Mouse (Mus musculus) E14TG2a.4 (cell line): Measurements from ENCODE around the gene Sh3d21.
"Not testable (repeated sequence)": the region's sequence is repeated elsewhere in the genome, so short reads cannot be mapped to it uniquely, and the experiment has no call there.

Source experiments
- H3K27me3 ChIP-seq: 2 replicates; pipeline ENCODE4 v1.6.1; 2014; ENCODE audit warnings: low read length, control low read depth; ENCODE audit not compliant: insufficient read depth
- H3K36me3 ChIP-seq: 2 replicates; pipeline ENCODE4 v1.6.1; 2014; ENCODE audit warnings: low read length, control low read depth; ENCODE audit not compliant: insufficient read depth
- H3K4me1 ChIP-seq: replicated peaks from 2 replicates; pipeline ENCODE4 v1.6.1; 2014; ENCODE audit warnings: low read depth, low read length, control low read depth
- H3K4me3 ChIP-seq: replicated peaks from 2 replicates; pipeline ENCODE4 v1.5.1; 2014; ENCODE audit warnings: mild to moderate bottlenecking, low read length
- H3K9me3 ChIP-seq: 2 replicates; pipeline ENCODE4 v1.6.1; 2014; ENCODE audit warnings: low read length, control low read depth
- CTCF ChIP-seq: conservative IDR thresholded peaks from 2 replicates; pipeline ENCODE4 v1.5.1; 2014; ENCODE audit warnings: low read length
- NANOG ChIP-seq: IDR thresholded peaks from 2 replicates; pipeline ENCODE4 v1.6.1; 2014; ENCODE audit warnings: borderline replicate concordance, low read length, mixed read lengths
- POU5F1 ChIP-seq: IDR thresholded peaks from 2 replicates; pipeline ENCODE4 v1.6.1; 2014; ENCODE audit warnings: low read length, borderline replicate concordance

Gene Sh3d21

DNA sequence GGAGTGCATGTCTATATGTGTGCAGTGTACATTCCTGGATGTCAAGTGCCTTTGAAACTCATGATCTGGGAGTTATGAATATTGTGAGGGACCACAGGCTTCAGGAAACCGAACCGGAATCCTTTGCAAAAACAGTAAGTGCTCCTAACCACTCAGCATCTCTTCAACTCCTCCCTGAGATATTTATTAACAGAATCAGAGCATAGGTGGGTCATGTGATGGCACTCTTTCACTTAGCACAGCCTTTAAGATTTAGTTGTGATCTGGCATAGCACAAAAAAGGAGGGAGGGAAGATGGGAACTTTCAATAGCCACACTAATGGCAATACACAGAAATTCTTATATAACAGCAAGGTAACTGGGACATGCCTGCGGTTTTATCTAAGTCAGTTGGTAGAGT, 23.8 kb upstream of the Sh3d21 start:
- no peaks in the 10 kb centered on the region for H3K27me3 ChIP-seq
- TF ChIP-seq POU5F1 (no peak), NANOG (no peak), CTCF (no peak)
- H3K9me3 ChIP-seq, result no peaks in the 10 kb centered on the region
- peaks cover 87% of the 10 kb centered on the region for H3K4me1 ChIP-seq
- no peak overlapping the region for H3K4me3 ChIP-seq
- peaks cover 97% of the 10 kb centered on the region for H3K36me3 ChIP-seq

DNA sequence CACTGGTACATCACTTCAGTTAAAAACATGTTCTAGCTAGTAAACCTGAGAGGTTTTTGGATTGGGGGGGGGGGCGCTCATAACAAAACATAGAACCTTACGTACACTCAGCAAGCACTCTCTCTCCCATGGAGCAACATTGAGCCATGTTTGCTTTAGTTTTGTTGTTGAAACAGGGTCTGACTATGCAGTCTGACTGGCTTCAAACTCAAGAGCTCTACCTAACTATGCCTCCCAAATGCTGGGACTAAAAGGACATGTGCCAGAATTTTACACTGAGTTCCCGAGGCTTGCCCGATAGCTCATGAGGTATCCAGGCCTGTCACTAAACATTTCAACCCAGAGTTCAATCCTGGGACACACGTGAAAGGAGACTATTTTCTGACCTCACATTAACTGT, 19.7 kb upstream of the Sh3d21 start:
- H3K4me1 ChIP-seq, result peaks cover 86% of the 10 kb centered on the region
- no peak for TF ChIP-seq CTCF
- no peak for TF ChIP-seq POU5F1
- TF ChIP-seq NANOG, result no peak
- no peak overlapping the region for H3K4me3 ChIP-seq
- H3K27me3 ChIP-seq, result no peaks in the 10 kb centered on the region
- H3K9me3 ChIP-seq, result no peaks in the 10 kb centered on the region
- peaks cover 94% of the 10 kb centered on the region for H3K36me3 ChIP-seq

DNA sequence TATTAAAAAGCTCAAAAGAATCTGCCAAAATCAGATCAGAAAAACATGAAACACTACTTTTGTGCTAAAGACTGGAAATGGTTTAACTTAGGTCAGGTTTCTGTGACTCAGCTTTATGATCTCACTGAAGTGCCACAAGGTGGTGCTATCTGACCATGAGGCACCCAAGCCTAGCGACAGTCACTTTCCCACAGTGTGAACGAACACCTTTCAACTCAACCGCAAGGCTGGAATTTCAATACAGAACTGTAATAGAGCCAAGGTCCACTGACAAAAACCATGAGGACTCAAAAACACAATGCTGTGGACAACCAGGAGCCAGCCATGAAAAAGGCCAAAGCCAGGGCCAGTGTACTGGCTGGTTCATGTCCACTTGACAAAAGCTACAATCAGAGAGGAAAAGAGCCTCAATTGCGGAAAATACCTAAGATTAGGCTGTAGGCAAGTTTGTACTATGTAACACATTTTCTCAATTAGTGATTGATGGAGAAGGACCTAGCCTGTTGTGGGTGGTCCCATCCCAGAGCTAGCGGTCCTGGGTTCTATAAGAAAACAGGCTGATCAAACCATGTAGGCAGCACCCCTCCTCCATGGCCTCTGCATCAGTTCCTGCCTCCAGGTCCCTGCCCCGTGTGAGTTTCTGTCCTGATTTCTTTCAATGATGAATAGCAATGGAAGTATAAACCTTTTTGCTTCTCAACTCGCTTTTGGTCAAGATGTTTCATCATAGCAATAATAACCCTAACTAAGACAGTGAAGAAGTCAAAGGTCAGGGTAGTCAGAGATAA, 18.1 kb upstream of the Sh3d21 start:
- H3K36me3 ChIP-seq, result peaks cover 93% of the 10 kb centered on the region
- peaks cover 84% of the 10 kb centered on the region for H3K4me1 ChIP-seq
- H3K27me3 ChIP-seq, result no peaks in the 10 kb centered on the region
- peak; percentile 42 for TF ChIP-seq CTCF
- TF ChIP-seq POU5F1, result no peak
- TF ChIP-seq NANOG, result no peak
- H3K4me3 ChIP-seq, result no peak overlapping the region
- H3K9me3 ChIP-seq, result no peaks in the 10 kb centered on the region

DNA sequence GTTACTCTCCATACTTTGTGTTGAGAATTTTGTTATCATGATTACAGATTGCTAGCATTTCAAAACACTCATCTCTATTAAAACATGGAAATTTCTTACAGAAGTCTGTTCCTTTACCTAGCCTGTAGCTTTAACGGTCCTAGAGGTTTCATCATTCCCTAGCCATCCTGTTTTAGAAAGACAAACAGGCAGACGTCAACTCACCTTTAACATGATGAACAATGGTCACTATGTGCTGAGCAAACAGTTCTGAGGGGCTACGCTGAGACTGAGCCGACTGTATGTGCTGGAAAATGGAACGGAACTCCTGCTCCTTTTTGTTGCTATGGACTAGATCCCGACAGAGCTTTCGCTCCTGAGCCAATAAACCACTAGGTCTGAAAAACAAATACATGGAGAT, 12.7 kb upstream of the Sh3d21 start:
- peaks cover 97% of the 10 kb centered on the region for H3K36me3 ChIP-seq
- H3K4me3 ChIP-seq, H3K9me3 ChIP-seq, H3K27me3 ChIP-seq: not testable (repeated sequence)
- H3K4me1 ChIP-seq, result peaks cover 46% of the 10 kb centered on the region

DNA sequence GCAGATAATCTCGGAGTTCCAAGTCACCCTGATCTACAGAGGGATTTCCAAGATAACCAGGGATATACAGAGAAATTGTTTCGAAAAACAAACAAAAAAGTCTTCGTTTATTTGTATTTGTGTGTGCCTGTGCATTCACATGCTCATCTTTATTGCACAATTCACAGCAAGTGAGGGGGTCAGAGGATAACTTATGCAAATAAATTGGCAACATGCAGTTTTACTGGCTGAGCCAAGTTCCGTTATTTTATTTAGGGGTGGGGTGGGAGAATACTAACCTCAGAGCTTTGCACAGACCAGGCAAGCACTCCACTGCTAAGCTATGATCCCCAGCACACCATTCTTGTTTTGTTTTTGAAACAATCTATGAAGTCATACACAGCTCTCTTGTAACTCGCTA, 10.5 kb upstream of the Sh3d21 start:
- no peaks in the 10 kb centered on the region for H3K9me3 ChIP-seq
- no peak for TF ChIP-seq CTCF
- TF ChIP-seq POU5F1, result no peak
- TF ChIP-seq NANOG, result no peak
- no peaks in the 10 kb centered on the region for H3K27me3 ChIP-seq
- peaks cover 39% of the 10 kb centered on the region for H3K4me1 ChIP-seq
- peaks cover 97% of the 10 kb centered on the region for H3K36me3 ChIP-seq
- H3K4me3 ChIP-seq, result no peak overlapping the region

DNA sequence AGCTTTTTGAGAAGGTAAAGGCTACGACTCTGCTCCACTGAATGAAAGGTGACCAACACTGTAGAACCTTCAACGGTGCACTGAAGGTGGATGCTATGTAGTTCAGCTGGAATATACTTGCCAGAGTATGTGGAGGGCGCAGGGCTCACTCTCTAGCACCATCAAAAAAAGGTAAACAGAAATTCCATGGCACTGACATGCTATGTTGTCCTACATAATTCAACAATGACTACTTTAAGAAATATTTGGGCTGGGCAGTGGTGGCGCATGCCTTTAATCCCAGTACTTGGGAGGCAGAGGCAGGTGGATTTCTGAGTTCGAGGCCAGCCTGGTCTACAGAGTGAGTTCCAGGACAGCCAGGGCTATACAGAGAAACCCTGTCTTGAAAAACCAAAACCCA, 7.4 kb upstream of the Sh3d21 start:
- H3K27me3 ChIP-seq, result not testable (repeated sequence)

DNA sequence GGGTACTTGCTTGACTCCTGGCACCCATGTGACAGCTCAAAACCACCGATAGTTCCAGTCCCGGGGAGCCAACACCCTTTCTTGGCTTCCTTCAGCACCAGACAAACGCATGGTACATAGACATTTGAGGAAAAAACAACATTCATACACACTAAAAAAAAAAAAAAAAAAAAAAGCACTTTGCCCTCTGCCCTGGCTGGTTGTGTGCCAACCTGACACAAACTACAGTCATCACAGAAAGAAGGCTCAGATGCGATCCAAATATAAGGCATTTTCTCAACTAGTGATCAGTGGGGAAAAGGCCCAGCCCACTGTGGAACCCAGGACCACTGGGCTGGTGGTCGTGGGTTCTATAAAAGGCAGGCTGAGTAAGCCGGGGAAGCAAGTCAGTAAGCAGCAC, 5.6 kb upstream of the Sh3d21 start:
- no peaks in the 10 kb centered on the region for H3K27me3 ChIP-seq
- peaks cover 56% of the 10 kb centered on the region for H3K4me1 ChIP-seq
- H3K36me3 ChIP-seq, result peaks cover 90% of the 10 kb centered on the region
- TF ChIP-seq NANOG, result no peak
- TF ChIP-seq CTCF, result no peak
- no peak for TF ChIP-seq POU5F1
- H3K9me3 ChIP-seq, result no peaks in the 10 kb centered on the region
- no peak overlapping the region for H3K4me3 ChIP-seq

More for the DNA sequence above, 7.4 kb upstream of the Sh3d21 start:
- not testable (repeated sequence) for H3K4me3 ChIP-seq, H3K9me3 ChIP-seq
- Histone ChIP-seq H3K4me1 (peaks cover 47% of the 10 kb centered on the region), H3K36me3 (peaks cover 99% of the 10 kb centered on the region)

DNA sequence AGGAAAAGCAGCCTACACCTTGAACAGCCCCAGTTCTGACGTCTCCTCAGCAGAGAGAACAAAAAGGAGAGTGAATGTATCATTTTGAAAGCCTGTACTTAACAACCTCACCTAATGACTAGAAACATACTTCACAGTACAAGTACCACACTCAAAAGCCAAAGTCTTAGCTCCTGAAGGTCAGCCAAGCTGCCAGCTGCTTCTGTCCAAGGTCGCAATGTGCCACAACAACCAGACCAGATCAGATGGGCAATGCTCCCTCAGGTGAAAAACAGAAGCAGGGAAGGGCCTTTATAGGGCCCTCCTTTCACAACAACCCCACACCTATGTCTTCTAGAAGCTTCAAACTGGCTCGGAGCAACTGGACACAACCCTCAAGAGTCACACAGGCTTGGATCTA, 2.8 kb upstream of the Sh3d21 start:
- Histone ChIP-seq H3K27me3 (peaks cover 5% of the 10 kb centered on the region; the same call in 1 of the 2 replicates), H3K4me3 (no peak overlapping the region), H3K36me3 (peaks cover 65% of the 10 kb centered on the region), H3K9me3 (no peaks in the 10 kb centered on the region), H3K4me1 (peaks cover 71% of the 10 kb centered on the region)
- TF ChIP-seq CTCF (no peak), NANOG (no peak), POU5F1 (no peak)

DNA sequence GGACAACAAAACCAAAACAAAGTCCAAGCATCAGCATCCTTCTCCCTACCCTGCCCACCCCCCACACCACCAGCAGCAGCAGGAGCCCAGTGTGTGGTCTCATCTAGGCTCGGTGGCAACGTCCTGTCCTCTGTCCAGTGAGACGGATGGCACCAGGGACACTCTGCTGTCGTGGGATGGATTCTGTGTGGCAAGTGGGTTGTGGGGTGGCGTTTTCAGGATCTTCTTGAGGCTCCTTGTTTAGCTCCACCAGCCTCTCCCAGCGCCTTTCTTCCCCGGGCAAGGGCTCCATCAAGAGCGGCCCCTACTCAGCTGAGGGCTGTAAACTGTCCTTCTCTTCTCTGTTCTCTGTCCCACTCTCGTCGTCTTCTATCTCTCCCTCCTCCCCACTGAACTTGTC, 1.8 kb upstream of the Sh3d21 start:
- not testable (repeated sequence) for H3K27me3 ChIP-seq

More for the DNA sequence above, 1.8 kb upstream of the Sh3d21 start:
- H3K9me3 ChIP-seq, H3K4me3 ChIP-seq: not testable (repeated sequence)
- Histone ChIP-seq H3K36me3 (peaks cover 55% of the 10 kb centered on the region), H3K4me1 (peaks cover 66% of the 10 kb centered on the region)
